Mouse (Mus musculus): ENCODE results near the gene Neu3.

DNA sequence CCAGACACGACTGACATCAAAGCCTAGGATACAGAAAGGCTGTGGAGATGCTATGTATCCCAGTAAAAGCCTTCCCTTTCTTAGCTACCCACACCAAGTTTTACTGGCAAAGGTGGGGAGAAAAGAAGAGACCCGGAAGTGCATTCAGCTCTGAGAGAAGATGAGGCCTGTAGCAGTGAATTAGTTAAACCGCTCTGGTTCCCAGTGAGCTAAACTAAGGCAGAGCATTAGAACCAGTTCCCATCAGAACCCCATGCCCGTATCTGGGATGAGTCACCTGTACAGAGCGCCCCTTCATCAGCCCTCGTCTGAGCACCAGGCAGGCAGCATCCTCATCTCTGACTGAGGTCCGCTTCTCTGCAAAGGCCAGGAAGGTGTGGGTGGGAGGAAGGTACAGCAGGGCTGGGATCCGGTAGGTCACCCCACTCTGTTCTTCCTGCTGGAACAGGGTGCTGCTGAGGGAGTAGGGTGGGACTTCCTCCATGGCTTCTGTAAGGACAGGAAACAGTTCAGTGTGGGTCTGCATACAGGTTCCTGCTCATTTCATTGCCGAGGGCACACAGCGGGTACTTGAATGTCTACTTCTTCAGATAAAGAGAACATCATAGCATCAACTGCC is 5.1 kb downstream of the Neu3 start:
- no peak for TF ChIP-seq CTCF (IDR thresholded peaks at IDR 0.05; ENCODE audit: low read depth)
- TF ChIP-seq EP300 (optimal IDR thresholded peaks at IDR 0.05) = no peak

All from stomach, postnatal 0 days (tissue).